Mouse (Mus musculus) adrenal gland, adult 2 months (tissue): ENCODE data around the gene Smyd3. TPM values are rescaled to one million over a fixed set of nuclear protein-coding genes. Genes with fewer than 3 reads are reported as not detected.

Experiments
- DNase-seq: peaks from one replicate; pipeline ENCODE4 v3.0.0; 2021
- polyA plus RNA-seq: library from polyadenylated mRNA; depleted of rRNA; stranded (reverse); fragments of >200 nt; gene quantifications from 2 replicates; pipeline ENCODE4 v1.2.3, GENCODE M21; 2012
- total RNA-seq, 2 experiments: library from RNA; stranded (reverse); gene quantifications; 2 replicates each; pipeline ENCODE4 v1.2.3; 2021

The Smyd3 gene
- total and polyA plus RNA-seq, 3 experiments = 0.80 to 7.1 (median 5.0) TPM

- no peak for DNase-seq
Measured at GRCm38 (mm10) chr1:179519901-179520300, 2.1 kb upstream of the Smyd3 start.

GRCm38 (mm10) chr1:179516941-179517712, 714 bp downstream of the Smyd3 start:
- peak; percentile 21 for DNase-seq

GRCm38 (mm10) chr1:179511895-179512294, 5.9 kb downstream of the Smyd3 start:
- no peak for DNase-seq

GRCm38 (mm10) chr1:179510546-179511340, 7.1 kb downstream of the Smyd3 start:
- DNase-seq = no peak

GRCm38 (mm10) chr1:179506530-179507315, 11.1 kb downstream of the Smyd3 start:
- peak; percentile 10 for DNase-seq

GRCm38 (mm10) chr1:179502565-179502964, 15.3 kb downstream of the Smyd3 start:
- DNase-seq = no peak

GRCm38 (mm10) chr1:179499257-179499656, 18.6 kb downstream of the Smyd3 start:
- no peak for DNase-seq

- DNase-seq = no peak
Measured at GRCm38 (mm10) chr1:179492908-179493307, 24.9 kb downstream of the Smyd3 start.

- DNase-seq = no peak
Measured at GRCm38 (mm10) chr1:179488520-179488919, 29.3 kb downstream of the Smyd3 start.

GRCm38 (mm10) chr1:179487990-179488389, 29.9 kb downstream of the Smyd3 start:
- no peak for DNase-seq

GRCm38 (mm10) chr1:179487238-179487637, 30.6 kb downstream of the Smyd3 start:
- no peak for DNase-seq

- no peak for DNase-seq
Measured at GRCm38 (mm10) chr1:179485784-179486540, 31.9 kb downstream of the Smyd3 start.

- no peak for DNase-seq
Measured at GRCm38 (mm10) chr1:179480862-179481261, 37.0 kb downstream of the Smyd3 start.

GRCm38 (mm10) chr1:179477157-179477902, 40.5 kb downstream of the Smyd3 start:
- DNase-seq = peak; percentile 73

- DNase-seq = peak; percentile 13
Measured at GRCm38 (mm10) chr1:179476461-179477156, 41.2 kb downstream of the Smyd3 start.

GRCm38 (mm10) chr1:179474776-179475175, 43.1 kb downstream of the Smyd3 start:
- DNase-seq = no peak

- DNase-seq = no peak
Measured at GRCm38 (mm10) chr1:179473920-179474643, 43.8 kb downstream of the Smyd3 start.

- DNase-seq = no peak
Measured at GRCm38 (mm10) chr1:179467970-179468369, 49.9 kb downstream of the Smyd3 start.

- DNase-seq = no peak
Measured at GRCm38 (mm10) chr1:179462376-179462775, 55.5 kb downstream of the Smyd3 start.
